Mouse (Mus musculus): ENCODE data around the gene Slc25a23.

Gene Slc25a23

GRCm38 (mm10) chr17:57059486-57059977, at the start of gene Slc25a23:
Gene Slc25a23 (minus strand): TSS chr17:57059863.
- peak; percentile 84 for DNase-seq

GRCm38 (mm10) chr17:57108666-57109171, 49.1 kb upstream of the Slc25a23 start:
- DNase-seq: no peak

DNA sequence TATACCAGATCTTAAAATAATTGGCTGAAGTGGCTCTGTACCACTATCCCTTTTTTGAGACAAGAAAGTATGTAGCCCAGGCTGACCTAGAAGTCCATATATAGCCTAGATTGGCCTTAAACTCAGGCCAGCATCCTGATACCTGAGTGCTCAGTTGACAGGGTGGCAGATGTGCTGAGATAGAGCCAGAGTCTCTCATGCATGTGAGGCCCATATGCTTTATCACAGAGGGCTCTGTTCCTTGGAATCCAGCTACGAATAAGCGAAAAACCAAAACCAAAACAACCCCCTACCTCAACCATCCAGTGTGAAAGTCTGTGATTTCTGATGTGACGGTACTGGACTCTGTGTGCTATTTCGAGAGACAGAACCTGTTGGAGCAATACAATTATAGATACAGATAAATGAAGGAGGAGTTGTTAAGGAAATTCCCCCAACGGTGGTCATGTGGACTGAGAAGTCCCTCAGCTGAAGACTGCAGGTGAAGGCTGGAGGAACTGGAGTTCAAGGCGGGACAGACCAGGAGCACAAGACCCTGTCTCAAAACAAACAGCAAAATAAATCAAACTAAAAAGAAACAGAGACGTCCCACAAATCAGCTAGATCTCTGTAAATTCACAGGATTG, 48.5 kb upstream of the Slc25a23 start:
- DNase-seq: no peak

DNA sequence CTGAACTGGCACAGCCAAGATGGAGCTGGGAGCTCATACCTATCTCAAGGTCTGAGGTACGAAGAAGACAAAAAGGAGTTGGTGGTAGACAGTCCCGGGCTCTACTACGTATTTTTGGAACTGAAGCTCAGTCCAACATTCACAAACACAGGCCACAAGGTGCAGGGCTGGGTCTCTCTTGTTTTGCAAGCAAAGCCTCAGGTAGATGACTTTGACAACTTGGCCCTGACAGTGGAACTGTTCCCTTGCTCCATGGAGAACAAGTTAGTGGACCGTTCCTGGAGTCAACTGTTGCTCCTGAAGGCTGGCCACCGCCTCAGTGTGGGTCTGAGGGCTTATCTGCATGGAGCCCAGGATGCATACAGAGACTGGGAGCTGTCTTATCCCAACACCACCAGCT, 47.4 kb upstream of the Slc25a23 start:
- no peak for DNase-seq

GRCm38 (mm10) chr17:57106035-57106368, 46.3 kb upstream of the Slc25a23 start:
- DNase-seq: no peak

DNA sequence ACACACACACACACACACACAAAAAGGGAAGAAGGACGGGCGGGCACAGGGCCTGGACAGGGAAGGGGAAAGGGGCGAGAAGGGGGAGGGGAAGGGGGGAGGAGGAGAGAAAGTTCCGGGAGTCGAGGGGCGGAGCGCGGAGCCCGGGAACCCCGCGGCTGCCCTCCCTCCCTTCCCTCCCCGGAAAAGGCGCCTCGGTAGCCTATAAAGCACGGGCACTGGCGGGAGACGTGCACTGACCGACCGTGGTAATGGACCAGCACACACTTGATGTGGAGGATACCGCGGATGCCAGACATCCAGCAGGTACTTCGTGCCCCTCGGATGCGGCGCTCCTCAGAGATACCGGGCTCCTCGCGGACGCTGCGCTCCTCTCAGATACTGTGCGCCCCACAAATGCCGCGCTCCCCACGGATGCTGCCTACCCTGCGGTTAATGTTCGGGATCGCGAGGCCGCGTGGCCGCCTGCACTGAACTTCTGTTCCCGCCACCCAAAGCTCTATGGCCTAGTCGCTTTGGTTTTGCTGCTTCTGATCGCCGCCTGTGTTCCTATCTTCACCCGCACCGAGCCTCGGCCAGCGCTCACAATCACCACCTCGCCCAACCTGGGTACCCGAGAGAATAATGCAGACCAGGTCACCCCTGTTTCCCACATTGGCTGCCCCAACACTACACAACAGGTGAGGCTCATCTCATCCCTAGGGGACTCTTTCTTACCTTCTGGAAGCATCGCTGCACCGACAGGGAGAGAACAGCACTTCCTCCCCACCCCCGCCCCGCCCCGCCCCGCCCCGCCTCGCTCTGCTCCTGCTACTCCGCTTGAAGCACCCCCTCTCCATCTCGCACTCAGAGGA, 45.7 kb upstream of the Slc25a23 start, which contains the start of gene Tnfsf9:
Gene Tnfsf9 (plus strand): TSS at position 145 of the 854 bp plus-strand sequence.
- DNase-seq: peak; percentile 38

DNA sequence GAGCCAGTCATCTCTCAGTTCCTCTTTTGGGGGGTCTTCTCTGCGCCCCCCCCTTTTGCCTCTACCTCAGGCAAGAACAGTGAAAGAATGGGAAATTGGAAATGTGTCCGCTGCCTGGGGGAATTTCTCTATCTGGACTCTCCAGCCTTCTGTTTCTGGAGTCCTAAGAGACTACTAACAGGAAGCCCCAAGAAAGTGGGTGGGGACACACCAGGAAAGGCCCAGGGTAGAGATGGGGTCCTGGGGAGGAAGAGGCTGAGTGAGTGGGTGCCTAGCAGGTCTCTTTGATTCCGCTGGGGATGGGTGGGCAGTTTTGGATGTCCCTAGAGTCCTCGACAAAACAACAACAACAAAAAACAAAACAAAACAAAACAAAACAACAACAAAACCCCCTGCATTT, 44.8 kb upstream of the Slc25a23 start:
- DNase-seq: no peak

- no peak for DNase-seq
Observed at GRCm38 (mm10) chr17:57102276-57102675, 42.6 kb upstream of the Slc25a23 start.

DNA sequence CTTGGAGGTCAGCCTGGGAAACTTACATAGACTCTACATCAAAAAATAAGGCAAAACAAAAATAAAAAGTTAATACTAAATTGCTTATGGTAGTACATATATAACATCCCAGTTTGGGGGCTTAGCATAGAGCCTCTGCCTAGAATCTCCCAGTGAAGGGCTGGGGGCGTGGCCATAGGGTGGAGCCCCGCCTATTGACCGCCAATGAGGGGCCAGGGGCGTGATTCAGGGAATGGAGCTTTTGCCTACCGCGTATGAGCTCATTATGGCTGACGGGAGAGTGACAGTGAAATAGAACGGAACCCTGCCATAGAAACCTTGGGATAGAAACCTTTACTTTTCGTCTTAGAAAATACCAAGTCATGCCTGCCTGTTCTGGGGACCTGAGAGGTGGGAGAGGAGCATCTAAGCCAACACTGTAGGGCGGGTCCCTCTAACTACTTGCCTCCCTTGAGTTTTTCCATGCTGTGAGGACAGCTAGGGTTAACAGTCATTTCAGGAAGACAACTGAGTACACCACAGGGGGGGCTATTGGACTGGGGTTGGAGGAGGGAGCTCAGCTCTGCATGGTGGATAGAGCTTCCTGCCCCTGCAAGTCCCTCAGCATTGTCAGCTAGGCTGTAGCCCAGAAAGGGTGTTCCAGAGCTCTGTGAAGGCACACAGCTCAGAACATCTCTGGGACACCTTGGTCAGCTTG, 40.1 kb upstream of the Slc25a23 start:
- DNase-seq: peak; percentile 48

DNA sequence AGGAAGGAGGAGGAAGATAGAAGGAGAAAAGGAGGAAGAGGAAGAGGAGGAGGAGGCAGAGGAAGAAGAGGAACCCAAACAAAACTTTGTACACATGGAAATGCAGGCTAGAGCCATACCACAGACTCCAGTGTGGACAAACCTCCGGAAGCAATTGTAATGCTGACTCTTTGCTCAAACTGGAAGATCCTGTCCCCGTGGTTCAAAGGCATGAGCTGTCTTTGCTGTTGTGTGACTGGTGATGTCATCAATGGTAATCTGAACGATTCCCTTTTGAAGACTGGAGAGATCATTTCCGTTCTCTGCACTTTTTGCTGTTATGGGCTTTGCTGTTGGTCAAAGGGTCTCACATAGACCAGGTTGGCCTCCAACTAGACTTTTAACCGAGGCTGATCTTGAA, 38.7 kb upstream of the Slc25a23 start:
- no peak for DNase-seq

DNA sequence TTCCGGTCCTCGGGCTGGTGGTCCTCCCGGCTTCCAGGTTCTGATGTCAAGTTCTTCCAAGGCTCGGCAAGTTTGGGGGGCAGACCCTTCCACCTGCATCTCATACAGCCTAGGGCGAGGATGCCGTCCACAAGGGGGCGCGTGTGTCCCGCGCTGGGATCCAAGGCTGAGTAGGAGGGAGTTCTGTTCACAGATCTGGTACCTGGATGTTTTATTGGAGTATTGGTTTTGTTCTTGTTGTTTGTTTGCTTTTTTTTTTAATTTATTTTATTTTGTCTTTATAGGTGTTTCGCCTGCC, 36.9 kb upstream of the Slc25a23 start:
- peak; percentile 93 for DNase-seq

DNA sequence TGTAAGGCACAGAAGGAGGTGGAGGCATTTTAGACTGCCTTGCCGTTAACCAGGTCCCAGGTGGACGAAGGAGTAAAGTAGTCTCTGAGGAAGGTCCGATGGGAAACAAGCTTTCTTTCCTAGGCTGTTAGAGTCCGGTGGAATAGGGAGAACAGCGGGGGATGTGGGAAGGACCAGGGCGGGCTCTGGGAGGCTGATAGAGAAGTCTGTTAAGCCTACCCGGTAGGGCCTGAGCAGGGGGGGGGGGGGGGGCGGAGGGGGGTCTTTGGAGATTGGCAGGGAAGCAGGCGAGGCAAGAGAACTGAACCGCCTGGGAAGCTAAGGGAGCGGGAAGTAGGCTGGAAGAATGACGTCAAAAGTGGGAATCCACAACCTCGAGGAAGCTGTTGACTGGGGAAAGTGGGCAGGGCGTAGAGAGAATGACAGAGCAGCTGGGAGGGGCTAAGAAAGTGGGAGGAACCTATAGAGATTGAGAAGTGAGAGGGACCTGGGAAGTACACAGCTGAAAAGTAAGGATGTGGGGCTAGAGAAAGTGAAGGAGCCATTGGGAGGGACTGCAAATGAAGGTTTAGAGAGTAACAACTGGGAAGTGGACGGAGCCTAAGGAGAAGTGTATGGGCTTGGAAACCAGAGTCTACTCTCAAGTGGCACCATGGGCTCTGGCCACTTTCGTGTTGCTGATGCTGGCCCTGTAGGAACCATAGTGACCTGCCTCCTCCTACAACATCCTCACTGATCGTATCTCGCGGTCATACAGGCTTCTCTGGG, 36.4 kb upstream of the Slc25a23 start:
- DNase-seq: peak; percentile 50

GRCm38 (mm10) chr17:57094222-57094621, 34.6 kb upstream of the Slc25a23 start:
- DNase-seq: no peak

GRCm38 (mm10) chr17:57087049-57087832, 27.6 kb upstream of the Slc25a23 start, which contains the start of gene Tubb4a:
Gene Tubb4a (minus strand): TSS chr17:57087782.
- DNase-seq: no peak

- DNase-seq: no peak
Observed at GRCm38 (mm10) chr17:57085970-57086757, 26.5 kb upstream of the Slc25a23 start.

DNA sequence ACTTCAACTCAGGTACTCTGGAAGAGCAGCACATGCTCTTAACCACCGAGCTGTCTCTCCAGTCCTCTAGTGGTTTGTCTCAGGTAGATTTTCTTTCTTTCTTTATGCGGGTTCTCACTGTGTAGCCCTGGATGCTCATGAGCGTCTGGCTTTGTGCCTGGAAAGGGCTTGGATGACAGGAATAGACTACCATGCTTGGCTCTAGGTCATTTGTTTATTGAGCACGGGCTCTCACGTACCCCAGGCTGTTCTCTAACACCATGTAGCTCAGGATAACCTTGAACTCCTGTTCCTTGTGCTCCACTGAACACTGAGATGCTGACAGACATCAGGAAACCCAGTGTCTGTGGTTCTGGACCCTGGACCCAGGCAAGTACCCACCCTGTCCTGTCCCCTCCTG, 22.8 kb upstream of the Slc25a23 start:
- no peak for DNase-seq

DNA sequence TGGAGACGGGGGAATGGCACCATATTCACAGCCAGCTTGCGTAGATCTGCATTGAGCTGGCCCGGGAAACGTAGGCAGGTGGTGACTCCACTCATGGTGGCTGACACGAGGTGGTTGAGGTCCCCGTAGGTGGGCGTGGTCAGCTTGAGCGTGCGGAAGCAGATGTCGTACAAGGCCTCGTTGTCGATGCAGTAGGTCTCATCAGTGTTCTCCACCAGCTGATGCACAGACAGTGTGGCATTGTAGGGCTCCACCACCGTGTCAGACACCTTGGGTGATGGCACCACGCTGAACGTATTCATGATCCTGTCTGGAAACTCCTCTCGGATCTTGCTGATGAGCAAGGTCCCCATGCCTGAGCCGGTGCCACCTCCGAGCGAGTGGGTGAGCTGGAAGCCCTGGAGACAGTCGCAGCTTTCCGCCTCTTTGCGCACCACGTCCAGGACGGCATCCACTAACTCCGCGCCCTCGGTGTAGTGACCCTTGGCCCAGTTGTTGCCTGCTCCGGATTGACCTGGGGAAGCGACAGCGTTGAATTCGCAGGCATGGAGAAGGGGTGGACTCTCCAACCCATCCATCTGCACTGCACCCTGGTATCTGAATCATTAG, 21.7 kb upstream of the Slc25a23 start:
- DNase-seq: no peak

- no peak for DNase-seq
Observed at GRCm38 (mm10) chr17:57079919-57080318, 20.3 kb upstream of the Slc25a23 start.

GRCm38 (mm10) chr17:57078336-57078735, 18.7 kb upstream of the Slc25a23 start, which contains the start of gene Dennd1c:
Gene Dennd1c (minus strand): TSS chr17:57078514.
- peak; percentile 89 for DNase-seq

DNA sequence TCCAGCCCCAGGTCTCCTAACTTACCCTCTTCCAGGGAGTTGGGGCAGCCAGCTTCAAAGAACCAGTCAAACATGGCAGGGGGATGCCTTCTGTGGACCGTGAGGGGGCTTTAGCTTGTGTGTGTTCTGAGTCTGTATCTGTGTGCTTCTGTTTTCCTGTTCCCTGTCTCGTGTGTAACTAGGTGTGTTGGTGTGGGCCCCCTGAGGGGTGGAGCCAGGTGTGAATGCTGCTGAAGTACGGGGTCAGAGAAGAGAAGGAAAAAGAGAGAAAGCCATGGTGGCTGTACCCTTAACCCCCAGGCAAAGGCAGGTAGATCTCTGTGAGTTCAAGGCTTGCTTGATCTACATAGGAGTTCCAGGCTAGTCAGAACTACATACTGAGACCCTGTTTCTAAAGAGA, 17.3 kb upstream of the Slc25a23 start:
- peak; percentile 65 for DNase-seq
